Mouse (Mus musculus): ENCODE data around the gene Ttc9b. TPM values are rescaled to one million over a fixed set of nuclear protein-coding genes. Genes with fewer than 3 reads are reported as not detected.

Ttc9b gene
- polyA plus RNA-seq, 1 experiment from 2014 or later = not detected

DNA sequence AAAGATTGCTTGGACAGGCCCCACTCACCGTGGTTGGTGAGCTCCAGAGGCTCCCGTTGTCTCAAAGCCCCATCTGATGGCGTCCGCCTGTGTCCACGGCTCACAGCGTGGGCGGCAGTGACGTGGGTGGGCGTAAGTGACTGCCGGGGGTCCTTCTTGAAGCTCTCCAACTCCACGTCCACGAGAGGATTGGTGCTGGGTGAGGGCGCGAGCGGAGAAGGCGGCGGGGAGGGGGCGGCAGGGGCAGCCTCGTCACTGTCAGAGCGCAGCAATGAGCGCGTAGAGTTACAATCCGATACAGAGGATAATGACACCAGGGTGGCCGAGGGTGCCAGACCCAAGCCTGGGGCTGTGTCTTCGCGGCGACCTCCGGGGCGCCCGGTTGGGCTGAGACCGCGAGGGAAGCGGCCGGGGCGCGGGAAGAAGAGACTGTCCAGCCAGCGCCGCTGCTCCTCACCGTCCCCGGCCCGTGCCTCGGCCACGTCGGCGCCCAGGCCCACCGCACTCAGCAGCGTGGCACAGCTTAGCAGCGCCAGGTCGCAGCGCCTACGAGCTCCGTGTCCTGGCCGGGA is 4.2 kb downstream of the Ttc9b start:
- no peak overlapping the region for H3K4me3 ChIP-seq (ENCODE audit: low read depth, low read length)
- 41% methylated on average over 36 of the region's 53 CpGs for WGBS
- TF ChIP-seq EP300 (IDR thresholded peaks at IDR 0.05) = no peak
- no peak for TF ChIP-seq CTCF (IDR thresholded peaks at IDR 0.05)
- H3K4me2 ChIP-seq (replicated peaks; ENCODE audit: low read depth, low read length) = no peak overlapping the region
- no peaks in the 10 kb centered on the region for H3K36me3 ChIP-seq (ENCODE audit: insufficient read depth, low read length)
- no peaks in the 10 kb centered on the region for H3K4me1 ChIP-seq (ENCODE audit: insufficient read depth, low read depth, low read length)
- H3K9me3 ChIP-seq (ENCODE audit: low read length) = no peaks in the 10 kb centered on the region
- ATAC-seq (no peak), DNase-seq (ENCODE audit: low spot score) (no peak)
- H3K27me3 ChIP-seq (replicated peaks; ENCODE audit: insufficient read depth, low read length) = peaks cover 25% of the 10 kb centered on the region
- no peak overlapping the region for H3K27ac ChIP-seq (ENCODE audit: low read length)
- no peak overlapping the region for H3K9ac ChIP-seq (replicated peaks; ENCODE audit: low read depth)

DNA sequence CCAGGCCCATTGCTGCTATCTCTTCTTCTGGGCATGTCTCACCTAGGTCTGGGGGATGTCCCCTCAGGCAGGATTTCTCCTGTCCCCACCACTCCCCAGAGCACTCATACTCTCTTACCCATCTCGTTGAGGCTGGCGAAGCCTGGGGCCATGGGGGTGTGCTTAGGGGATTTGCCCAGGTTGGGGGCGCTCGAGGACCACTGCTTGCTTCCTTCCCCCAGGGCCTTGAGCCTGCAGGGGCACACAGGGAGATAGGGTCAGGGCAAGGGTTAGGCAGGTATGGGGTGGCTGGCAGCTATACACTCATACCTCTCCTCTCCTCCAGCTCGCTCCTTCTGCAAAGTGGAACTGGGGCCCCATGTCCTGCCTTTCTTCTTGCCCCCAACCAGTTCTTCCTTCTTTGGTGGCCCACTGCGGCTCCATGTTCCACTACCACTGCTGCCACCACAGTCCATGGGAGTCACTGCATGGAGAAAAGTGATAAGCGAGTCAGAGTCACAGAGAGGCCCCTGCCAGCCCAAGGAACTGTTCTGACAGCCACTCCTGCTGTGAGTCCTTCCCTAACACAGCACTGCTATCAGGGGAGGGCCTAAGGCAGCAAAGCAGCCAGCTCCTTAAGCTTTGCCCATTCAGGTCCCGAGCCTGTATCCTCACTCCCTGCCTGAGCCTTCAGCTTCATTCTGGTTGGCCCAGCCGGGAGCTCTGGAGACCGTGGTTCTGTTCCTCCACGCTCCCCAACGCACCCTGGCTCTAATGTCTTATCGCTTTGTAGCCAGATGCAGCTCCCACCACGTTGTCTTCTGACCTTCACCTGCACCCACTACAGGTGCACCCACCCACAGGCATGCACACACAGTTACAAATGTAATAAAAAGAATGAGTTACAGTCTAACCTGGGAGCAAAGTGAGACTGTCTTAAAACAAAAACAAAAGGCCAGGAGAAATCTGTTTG is 5.3 kb downstream of the Ttc9b start:
- no peaks in the 10 kb centered on the region for H3K4me1 ChIP-seq (ENCODE audit: insufficient read depth, low read depth, low read length)
- no peak overlapping the region for H3K27ac ChIP-seq (ENCODE audit: low read length)
- no peak for ATAC-seq
- H3K4me2 ChIP-seq (replicated peaks; ENCODE audit: low read depth, low read length) = no peak overlapping the region
- peaks cover 14% of the 10 kb centered on the region for H3K27me3 ChIP-seq (replicated peaks; ENCODE audit: insufficient read depth, low read length)
- no peak overlapping the region for H3K4me3 ChIP-seq (ENCODE audit: low read depth, low read length)
- 58% methylated on average over 14 of the region's 14 CpGs for WGBS
- no peaks in the 10 kb centered on the region for H3K36me3 ChIP-seq (ENCODE audit: insufficient read depth, low read length)
- no peak overlapping the region for H3K9ac ChIP-seq (replicated peaks; ENCODE audit: low read depth)
- TF ChIP-seq CTCF (IDR thresholded peaks at IDR 0.05) (no peak), EP300 (IDR thresholded peaks at IDR 0.05) (no peak)
- no peaks in the 10 kb centered on the region for H3K9me3 ChIP-seq (ENCODE audit: low read length)
- DNase-seq (ENCODE audit: low spot score) = no peak

DNA sequence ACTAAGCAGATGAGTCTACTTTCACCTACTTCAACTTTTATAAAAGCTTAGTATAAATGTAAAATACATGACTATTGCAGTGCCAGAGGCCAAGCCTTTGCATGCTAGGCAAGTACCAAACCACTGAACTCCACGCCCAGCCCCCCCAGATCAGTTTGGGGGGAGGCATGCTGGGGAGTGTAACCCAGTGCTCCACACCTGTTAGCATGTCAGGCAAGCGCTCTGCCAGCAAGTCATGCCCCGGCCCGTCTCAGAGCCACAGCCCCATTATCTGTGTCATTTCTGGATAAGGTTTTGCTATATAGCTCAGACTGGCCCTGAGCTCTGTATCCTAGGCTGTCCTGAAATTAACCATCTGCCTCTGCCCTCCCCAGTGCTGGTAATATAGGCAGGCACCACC is 8.3 kb downstream of the Ttc9b start:
- no peak for DNase-seq (ENCODE audit: low spot score)
- Histone ChIP-seq H3K4me2 (replicated peaks; ENCODE audit: low read depth, low read length) (no peak overlapping the region), H3K9ac (replicated peaks; ENCODE audit: low read depth) (no peak overlapping the region), H3K4me3 (ENCODE audit: low read depth, low read length) (no peak overlapping the region), H3K36me3 (ENCODE audit: insufficient read depth, low read length) (no peaks in the 10 kb centered on the region), H3K9me3 (ENCODE audit: low read length) (no peaks in the 10 kb centered on the region), H3K4me1 (ENCODE audit: insufficient read depth, low read depth, low read length) (no peaks in the 10 kb centered on the region), H3K27ac (ENCODE audit: low read length) (no peak overlapping the region), H3K27me3 (replicated peaks; ENCODE audit: insufficient read depth, low read length) (0 out of 2 replicates have a peak, but pooled peaks cover 4% of the 10 kb centered on the region)
- ATAC-seq = no peak
- TF ChIP-seq CTCF (IDR thresholded peaks at IDR 0.05) (no peak), EP300 (IDR thresholded peaks at IDR 0.05) (no peak)
- WGBS = 94% methylated on average over 4 of the region's 4 CpGs

DNA sequence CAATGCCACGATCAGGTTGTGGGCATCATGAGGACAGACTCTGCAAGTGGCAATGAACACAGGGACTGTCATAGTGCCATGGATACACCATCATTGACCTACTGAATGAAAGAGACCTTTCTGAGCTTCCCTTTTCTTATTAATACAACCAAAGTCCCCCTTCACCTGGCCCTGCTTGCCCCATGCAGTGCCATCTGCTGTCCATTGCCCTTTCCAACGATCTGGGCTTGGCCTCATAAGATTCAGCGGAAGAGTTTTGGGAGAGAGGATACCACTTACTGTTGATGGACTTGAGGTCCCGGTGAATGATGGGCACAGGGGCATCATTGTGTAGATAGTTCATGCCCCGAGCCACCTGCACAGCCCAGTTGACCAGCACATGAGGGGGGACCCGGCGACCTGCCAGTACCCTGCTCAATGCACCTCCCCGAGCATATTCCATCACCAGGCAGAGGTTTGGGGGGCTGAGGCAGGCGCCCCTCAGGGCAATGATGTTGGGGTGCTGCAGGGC is 19.4 kb downstream of the Ttc9b start:
- H3K9me3 ChIP-seq (ENCODE audit: low read length) = no peaks in the 10 kb centered on the region
- WGBS = 50% methylated on average over 9 of the region's 9 CpGs
- TF ChIP-seq EP300 (IDR thresholded peaks at IDR 0.05) (no peak), CTCF (IDR thresholded peaks at IDR 0.05) (peak; percentile 35)
- DNase-seq (ENCODE audit: low spot score) (no peak), ATAC-seq (no peak)
- H3K4me2 ChIP-seq (replicated peaks; ENCODE audit: low read depth, low read length) = peak overlapping the region; percentile 100
- no peaks in the 10 kb centered on the region for H3K36me3 ChIP-seq (ENCODE audit: insufficient read depth, low read length)
- peaks cover 13% of the 10 kb centered on the region for H3K4me1 ChIP-seq (ENCODE audit: insufficient read depth, low read depth, low read length)
- H3K4me3 ChIP-seq (ENCODE audit: low read depth, low read length) = peak overlapping the region; percentile 93
- peak overlapping the region; percentile 60 for H3K9ac ChIP-seq (replicated peaks; ENCODE audit: low read depth)
- no peaks in the 10 kb centered on the region for H3K27me3 ChIP-seq (replicated peaks; ENCODE audit: insufficient read depth, low read length)
- H3K27ac ChIP-seq (ENCODE audit: low read length) = no peak overlapping the region

DNA sequence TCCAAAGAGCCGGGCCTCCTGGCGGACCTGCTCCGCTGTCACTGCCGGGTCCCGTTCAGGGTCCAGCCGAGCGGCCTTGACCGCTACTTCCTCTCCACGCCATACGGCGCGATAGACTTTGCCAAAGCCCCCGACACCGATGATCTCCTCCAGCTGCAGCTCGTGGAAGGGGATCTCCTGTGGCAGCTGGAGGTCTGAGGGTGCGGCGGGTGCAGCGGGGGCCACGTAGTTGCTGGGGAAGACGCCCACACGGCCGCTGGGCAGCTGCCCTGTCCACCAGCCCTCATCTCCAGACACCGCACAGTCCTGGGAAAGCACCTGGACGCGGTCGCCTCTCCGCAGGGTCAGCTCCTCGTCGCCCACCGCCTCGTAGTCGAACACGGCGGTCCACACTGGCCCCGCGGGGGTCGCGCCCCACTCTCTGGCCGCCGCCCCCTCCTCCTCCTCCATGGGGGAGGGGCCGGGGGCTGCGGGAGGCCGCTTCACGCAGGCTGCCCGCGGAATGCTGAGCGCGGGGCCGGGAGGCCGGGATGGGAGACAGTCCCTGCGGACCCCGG is 19.9 kb downstream of the Ttc9b start:
- no peaks in the 10 kb centered on the region for H3K9me3 ChIP-seq (ENCODE audit: low read length)
- H3K4me3 ChIP-seq (ENCODE audit: low read depth, low read length) = peak overlapping the region; percentile 93
- DNase-seq (ENCODE audit: low spot score) (no peak), ATAC-seq (no peak)
- H3K4me2 ChIP-seq (replicated peaks; ENCODE audit: low read depth, low read length) = peak overlapping the region; percentile 100
- WGBS = 2% methylated on average over 40 of the region's 52 CpGs
- TF ChIP-seq EP300 (IDR thresholded peaks at IDR 0.05) = no peak
- TF ChIP-seq CTCF (IDR thresholded peaks at IDR 0.05) = no peak
- H3K27me3 ChIP-seq (replicated peaks; ENCODE audit: insufficient read depth, low read length) = no peaks in the 10 kb centered on the region
- peak overlapping the region; percentile 60 for H3K9ac ChIP-seq (replicated peaks; ENCODE audit: low read depth)
- H3K36me3 ChIP-seq (ENCODE audit: insufficient read depth, low read length) = no peaks in the 10 kb centered on the region
- H3K27ac ChIP-seq (ENCODE audit: low read length) = no peak overlapping the region
- peaks cover 13% of the 10 kb centered on the region for H3K4me1 ChIP-seq (ENCODE audit: insufficient read depth, low read depth, low read length)

DNA sequence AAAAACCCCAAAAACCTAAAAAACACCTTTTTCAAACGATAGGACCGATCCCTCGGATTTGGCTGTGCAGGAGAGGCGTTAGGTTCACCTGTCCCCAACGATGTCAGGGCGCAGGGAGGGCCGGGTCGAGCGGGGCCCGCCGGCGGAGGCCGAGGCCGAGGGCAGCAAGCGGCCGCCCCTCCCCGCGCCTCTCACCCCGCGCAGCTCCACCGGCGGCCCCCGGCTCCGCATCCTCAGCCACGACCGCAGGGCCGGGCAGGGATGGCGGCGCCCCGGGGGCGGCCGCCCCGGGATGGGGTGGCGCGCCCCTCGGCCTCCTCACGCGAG is 20.4 kb downstream of the Ttc9b start:
- H3K27ac ChIP-seq (ENCODE audit: low read length) = no peak overlapping the region
- H3K27me3 ChIP-seq (replicated peaks; ENCODE audit: insufficient read depth, low read length) = no peaks in the 10 kb centered on the region
- peak overlapping the region; percentile 100 for H3K4me2 ChIP-seq (replicated peaks; ENCODE audit: low read depth, low read length)
- H3K9ac ChIP-seq (replicated peaks; ENCODE audit: low read depth) = peak overlapping the region; percentile 60
- ATAC-seq (peak; percentile 65), DNase-seq (ENCODE audit: low spot score) (no peak)
- TF ChIP-seq CTCF (IDR thresholded peaks at IDR 0.05) = no peak
- no peak for TF ChIP-seq EP300 (IDR thresholded peaks at IDR 0.05)
- peaks cover 13% of the 10 kb centered on the region for H3K4me1 ChIP-seq (ENCODE audit: insufficient read depth, low read depth, low read length)
- 5% methylated on average over 29 of the region's 38 CpGs for WGBS
- H3K4me3 ChIP-seq (ENCODE audit: low read depth, low read length) = peak overlapping the region; percentile 93
- H3K9me3 ChIP-seq (ENCODE audit: low read length) = no peaks in the 10 kb centered on the region
- no peaks in the 10 kb centered on the region for H3K36me3 ChIP-seq (ENCODE audit: insufficient read depth, low read length)

Data from lung, postnatal 0 days (tissue).